Comparison of ENCODE assay signal across 25 mouse cellular contexts in genomic region chr5:135463380-135463779, GRCm38 (mm10).
DNase-seq lines count a peak whose midpoint lies in the region; ATAC-seq and TF ChIP-seq lines count a peak whose summit lies in the region.
"Had no signal": no experiment of that assay in that cellular context is flagged by ENCODE, and none has a peak within 500 bp of the region (broad histone marks: within the 10 kb centered on the region; RNA-seq: fewer than 3 reads in every experiment).

No protein-coding gene starts in this region.

- no peak for TF ChIP-seq POLR2A in olfactory bulb, adult 2 months (IDR thresholded peaks at IDR 0.05; ENCODE audit: insufficient read depth, low read depth, low read length)

- TF ChIP-seq CTCF in layer of hippocampus, adult 2 months (conservative IDR thresholded peaks at IDR 0.05): no peak
- TF ChIP-seq CTCF in liver, postnatal 0 days (IDR thresholded peaks at IDR 0.05; ENCODE audit: low read depth): no peak
- no peak for TF ChIP-seq CTCF in olfactory bulb, adult 2 months (IDR thresholded peaks at IDR 0.05; ENCODE audit: insufficient read depth, low read depth, low read length)

- peak overlapping the region; percentile 43; the same call in 1 of the 2 replicates for H3K27ac ChIP-seq in layer of hippocampus, adult 2 months
- H3K27ac ChIP-seq in liver, postnatal 0 days (ENCODE audit: low read depth): peak overlapping the region; percentile 75
- H3K27ac ChIP-seq in olfactory bulb, adult 2 months (ENCODE audit: insufficient read depth, low read depth, low read length): peak overlapping the region; percentile 25; the same call in 1 of the 2 replicates
- H3K27ac ChIP-seq: embryonic facial prominence, embryonic 15.5 days; hindbrain, embryonic 12.5 days; limb, embryonic 13.5 days had no signal

- H3K9me3 ChIP-seq in liver, postnatal 0 days (ENCODE audit: low read length): no peaks in the 10 kb centered on the region
- H3K9me3 ChIP-seq: heart, embryonic 12.5 days; hindbrain, embryonic 12.5 days; limb, embryonic 13.5 days had no signal

- H3K4me3 ChIP-seq in layer of hippocampus, adult 2 months: no peak overlapping the region
- H3K4me3 ChIP-seq in liver, postnatal 0 days (ENCODE audit: low read depth, low read length): no peak overlapping the region
- no peak overlapping the region for H3K4me3 ChIP-seq in olfactory bulb, adult 2 months (ENCODE audit: insufficient read depth, low read depth, low read length)
- H3K4me3 ChIP-seq: embryonic facial prominence, embryonic 15.5 days; heart, embryonic 12.5 days; hindbrain, embryonic 12.5 days; limb, embryonic 13.5 days had no signal

- peak overlapping the region; percentile 30; the same call in 1 of the 2 replicates for H3K4me2 ChIP-seq in liver, postnatal 0 days (ENCODE audit: low read depth, low read length)
- H3K4me2 ChIP-seq: embryonic facial prominence, embryonic 15.5 days; heart, embryonic 12.5 days; hindbrain, embryonic 12.5 days; limb, embryonic 13.5 days; lung, embryonic 14.5 days had no signal

- no peaks in the 10 kb centered on the region for H3K36me3 ChIP-seq in liver, postnatal 0 days (replicated peaks; ENCODE audit: insufficient read depth, low read length)

- TF ChIP-seq EP300 in liver, postnatal 0 days (IDR thresholded peaks at IDR 0.05; ENCODE audit: low read depth): no peak

- H3K4me1 ChIP-seq in liver, postnatal 0 days (ENCODE audit: insufficient read depth): peaks cover 9% of the 10 kb centered on the region
- peaks cover 7% of the 10 kb centered on the region; the same call in 1 of the 2 replicates for H3K4me1 ChIP-seq in olfactory bulb, adult 2 months (ENCODE audit: control insufficient read depth, insufficient read depth, low read length)

- no peaks in the 10 kb centered on the region for H3K27me3 ChIP-seq in liver, postnatal 0 days (ENCODE audit: insufficient read depth, low read length)
- H3K27me3 ChIP-seq: embryonic facial prominence, embryonic 15.5 days; heart, embryonic 12.5 days; hindbrain, embryonic 12.5 days; limb, embryonic 13.5 days had no signal

- H3K9ac ChIP-seq in liver, postnatal 0 days (replicated peaks): no peak overlapping the region
- H3K9ac ChIP-seq: embryonic facial prominence, embryonic 15.5 days; heart, embryonic 12.5 days; hindbrain, embryonic 12.5 days; limb, embryonic 13.5 days; lung, embryonic 14.5 days had no signal

- DNase-seq in layer of hippocampus, adult 2 months (ENCODE audit: low spot score in 2 of 2): no peak
- no peak for DNase-seq in layer of hippocampus, adult 9-11 months
- DNase-seq in liver, postnatal 0 days: peak; percentile 47
- no peak for DNase-seq in embryo, embryonic 9.5 days (ENCODE audit: extremely low spot score)
- DNase-seq in testis, postnatal 10 days (ENCODE audit: low spot score): no peak
- DNase-seq: adrenal gland, postnatal 25 days; cerebellum, adult 11-12 months; cerebellum, postnatal 25 days; embryo, embryonic 11 days; gastrocnemius, postnatal 10 days; heart, adult 18-20 months; heart, postnatal 10 days; kidney, adult 18-20 months; kidney, postnatal 10 days; lung, embryonic 14.5 days; right cerebral cortex, postnatal 14 days; thymus, postnatal 14 days had no signal

- ATAC-seq in granulocyte monocyte progenitor cell, adult 5-6 weeks (replicated peaks; ENCODE audit: poor library complexity, severe bottlenecking): peak; percentile 73
- peak; percentile 33; the same call in 1 of the 2 replicates for ATAC-seq in liver, postnatal 0 days
- ATAC-seq: forebrain, embryonic 14.5 days; inflammation-experienced regulatory T-cells, adult 6 months had no signal

- WGBS in liver, postnatal 0 days (ENCODE audit: insufficient replicate concordance): 54% methylated on average over 8 of the region's 8 CpGs
- 91% methylated on average over 8 of the region's 8 CpGs for WGBS in olfactory bulb, adult 2 months

Comparison
In these comparisons a context has a peak if more than half of its experiments do, and no peak if none do; other contexts are left out.
1. H3K27ac ChIP-seq: peak in every context shown above with its lines; median percentile 75 in liver, postnatal 0 days; 43 in layer of hippocampus, adult 2 months; 25 in olfactory bulb, adult 2 months.